Mouse (Mus musculus) MEL (cell line): Measurements from ENCODE around the gene Il20.

ENCODE experiments used
- CTCF ChIP-seq, 3 experiments: IDR thresholded peaks in 2 of 3; conservative IDR thresholded peaks in 1 of 3; 2 replicates each; pipeline ENCODE4 v1.5.1; 2011 to 2012; ENCODE audit warnings: low read length in 3 of 3, low read depth in 2 of 3, mild to moderate bottlenecking in 2 of 3, improper control_type of control experiment in 1 of 3, inconsistent platforms in 1 of 3, mixed read lengths in 1 of 3, moderate library complexity in 1 of 3; ENCODE audit not compliant: control insufficient read depth in 1 of 3, insufficient read depth in 1 of 3, poor library complexity in 1 of 3, severe bottlenecking in 1 of 3
- KAT2A ChIP-seq: conservative IDR thresholded peaks from 2 replicates; pipeline ENCODE4 v1.6.1; 2012; ENCODE audit warnings: low read depth, low read length, improper control_type of control experiment, inconsistent platforms
- MEF2A ChIP-seq: IDR thresholded peaks from 2 replicates; pipeline ENCODE4 v1.6.1; 2014; ENCODE audit warnings: low read depth, mild to moderate bottlenecking, inconsistent platforms, low read length, improper control_type of control experiment; ENCODE audit not compliant: poor library complexity, insufficient replicate concordance, severe bottlenecking; ENCODE audit errors: extremely low read depth
- NELFE ChIP-seq: IDR thresholded peaks from 2 replicates; pipeline ENCODE4 v1.6.1; 2011; ENCODE audit warnings: low read depth, low read length, improper control_type of control experiment
- POLR2A ChIP-seq, 2 experiments: IDR thresholded peaks; 2 replicates each; pipeline ENCODE4 v1.6.1; 2011 to 2012; ENCODE audit warnings: low read length in 2 of 2, mild to moderate bottlenecking in 2 of 2, control low read depth in 1 of 2, improper control_type of control experiment in 1 of 2, low read depth in 1 of 2, moderate library complexity in 1 of 2; ENCODE audit not compliant: control insufficient read depth in 1 of 2, insufficient read depth in 1 of 2, poor library complexity in 1 of 2
- POLR2AphosphoS2 ChIP-seq: IDR thresholded peaks from 2 replicates; pipeline ENCODE4 v1.6.1; 2011; ENCODE audit warnings: low read length, improper control_type of control experiment
- POLR2AphosphoS5 ChIP-seq: IDR thresholded peaks from 2 replicates; pipeline ENCODE4 v1.6.1; 2012; ENCODE audit warnings: low read depth, borderline replicate concordance, mild to moderate bottlenecking, inconsistent platforms, low read length, moderate library complexity, mixed read lengths
- RCOR1 ChIP-seq: IDR thresholded peaks from 2 replicates; pipeline ENCODE4 v1.6.1; 2012; ENCODE audit warnings: low read depth, mild to moderate bottlenecking, inconsistent platforms, low read length, improper control_type of control experiment
- TAL1 ChIP-seq: IDR thresholded peaks from 2 replicates; pipeline ENCODE4 v1.6.1; 2012; ENCODE audit warnings: mild to moderate bottlenecking, inconsistent platforms, low read length, moderate library complexity, mixed read lengths
- USF1 ChIP-seq: IDR thresholded peaks from 2 replicates; pipeline ENCODE4 v1.6.1; 2014; ENCODE audit warnings: low read depth, mild to moderate bottlenecking, inconsistent platforms, low read length, improper control_type of control experiment, moderate library complexity
- ZMIZ1 ChIP-seq: IDR thresholded peaks from 2 replicates; pipeline ENCODE4 v1.6.1; 2012; ENCODE audit warnings: low read depth, mild to moderate bottlenecking, inconsistent platforms, low read length, improper control_type of control experiment, moderate library complexity

GRCm38 (mm10) chr1:130893329-130894040 is 17.8 kb downstream of the Il20 start:
- TF ChIP-seq POLR2AphosphoS5 (no peak), POLR2A (IDR thresholded peaks at IDR 0.05; ENCODE audit: control insufficient read depth in 1 of 2, insufficient read depth in 1 of 2, low read depth in 1 of 2, low read length in 2 of 2, poor library complexity in 1 of 2) (no peak), MEF2A (no peak), RCOR1 (no peak), TAL1 (no peak), CTCF (IDR thresholded peaks at IDR 0.05 in 2 of 3, conservative IDR thresholded peaks at IDR 0.05 in 1 of 3; ENCODE audit: control insufficient read depth in 1 of 3, insufficient read depth in 1 of 3, low read depth in 2 of 3, low read length in 3 of 3, poor library complexity in 1 of 3, severe bottlenecking in 1 of 3) (no peak), ZMIZ1 (no peak), KAT2A (no peak), USF1 (no peak), POLR2AphosphoS2 (no peak), NELFE (no peak)
